Mouse (Mus musculus) bone marrow, adult 2 months (tissue): Measurements from ENCODE around the gene Srsf7. TPM values are rescaled to one million over a fixed set of nuclear protein-coding genes. Genes with fewer than 3 reads are reported as not detected.
"Not testable (repeated sequence)": the region's sequence is repeated elsewhere in the genome, so short reads cannot be mapped to it uniquely, and the experiment has no call there.

Experiments
- H3K27ac ChIP-seq: fragments of 200-500 bp; 2 replicates; pipeline ENCODE4 v1.5.1; 2012; ENCODE audit warnings: low read depth, mild to moderate bottlenecking, control low read depth, inconsistent platforms, low read length; ENCODE audit not compliant: control insufficient read depth, poor library complexity, insufficient read depth
- H3K4me1 ChIP-seq: fragments of 200-500 bp; 2 replicates; pipeline ENCODE4 v1.6.1; 2011; ENCODE audit warnings: low read length; ENCODE audit not compliant: control insufficient read depth, insufficient read depth
- H3K4me3 ChIP-seq: fragments of 200-500 bp; replicated peaks from 2 replicates; pipeline ENCODE3; 2011; ENCODE audit warnings: mild to moderate bottlenecking, low read depth, low read length, control low read depth; ENCODE audit not compliant: control insufficient read depth
- CTCF ChIP-seq: fragments of 200-500 bp; IDR thresholded peaks from 2 replicates; pipeline ENCODE4 v1.5.1; 2011; ENCODE audit warnings: low read length, control low read depth; ENCODE audit not compliant: control insufficient read depth, insufficient read depth
- POLR2A ChIP-seq: fragments of 200-500 bp; IDR thresholded peaks from 2 replicates; pipeline ENCODE4 v1.6.1; 2011; ENCODE audit warnings: low read depth, mild to moderate bottlenecking, control low read depth, low read length, borderline replicate concordance; ENCODE audit not compliant: control insufficient read depth
- WGBS: fragments of 180-500 bp; shearing (Covaris S2); methylation state at CpG from one replicate; pipeline ENCODE4 v1.1.7; 2018; 5-methylcytosine and 5-hydroxymethylcytosine counted together
- polyA plus RNA-seq: library from polyadenylated mRNA; stranded (reverse); fragments of >200 nt; gene quantifications from 2 replicates; pipeline ENCODE4 v1.2.4, GENCODE M21; 2011; ENCODE audit warnings: low replicate concordance; ENCODE audit not compliant: missing spikeins, insufficient read depth, insufficient read length

Srsf7 gene
- polyA plus RNA-seq, 1 experiment, result 166 TPM

DNA sequence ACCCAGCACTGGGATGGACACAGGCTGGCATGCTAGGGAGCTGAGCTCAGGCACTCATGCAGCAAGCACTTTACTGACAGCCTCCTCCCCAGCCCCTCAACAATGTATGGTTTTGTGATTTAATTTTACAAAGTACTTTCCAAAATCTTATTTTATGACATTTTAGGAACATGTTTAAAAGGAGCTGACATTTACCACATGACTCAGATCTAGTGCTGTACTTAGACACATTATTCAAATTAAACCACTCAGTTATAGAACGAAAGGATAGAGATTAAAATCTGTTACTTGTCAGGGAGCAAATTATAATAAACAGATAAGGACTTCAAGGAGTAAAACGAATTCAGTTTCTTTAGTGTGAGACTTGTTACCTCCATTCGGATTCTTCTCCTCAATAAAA lies 28.4 kb upstream of the Srsf7 start:
- Histone ChIP-seq H3K4me3 (no peak overlapping the region), H3K4me1 (no peaks in the 10 kb centered on the region; the same call in 1 of the 2 replicates), H3K27ac (no peak overlapping the region)
- WGBS, result 75% methylated on average over 3 of the region's 3 CpGs
- TF ChIP-seq POLR2A (no peak), CTCF (no peak)

DNA sequence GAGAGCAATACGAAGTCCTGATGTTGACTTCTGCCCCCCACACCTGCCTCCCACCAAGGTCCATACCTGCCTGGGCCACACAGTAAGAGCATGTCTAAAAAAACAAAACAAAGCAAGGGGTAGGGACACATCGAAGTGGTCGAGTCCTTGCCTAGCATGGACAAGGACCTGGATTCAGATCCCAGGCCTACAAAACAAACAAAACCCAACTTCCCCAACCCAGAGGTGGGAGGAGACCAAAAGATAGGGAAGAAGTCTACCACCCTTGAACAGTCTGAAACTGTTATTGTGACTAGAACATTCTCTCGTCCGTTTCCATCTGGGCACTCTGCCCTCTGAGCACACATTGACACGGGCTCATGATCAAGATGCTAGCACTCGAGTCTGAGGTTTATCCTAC lies 27.3 kb upstream of the Srsf7 start:
- WGBS, result 75% methylated on average over 7 of the region's 7 CpGs
- H3K4me1 ChIP-seq, result no peaks in the 10 kb centered on the region; the same call in 1 of the 2 replicates
- no peak overlapping the region for H3K4me3 ChIP-seq
- no peak overlapping the region for H3K27ac ChIP-seq
- no peak for TF ChIP-seq POLR2A
- TF ChIP-seq CTCF, result no peak

GRCm38 (mm10) chr17:80233844-80234243 lies 26.7 kb upstream of the Srsf7 start:
- H3K4me1 ChIP-seq, result no peaks in the 10 kb centered on the region; the same call in 1 of the 2 replicates
- no peak overlapping the region for H3K27ac ChIP-seq
- 80% methylated on average over 5 of the region's 5 CpGs for whole genome bisulfite sequencing
- TF ChIP-seq CTCF, result no peak
- TF ChIP-seq POLR2A, result no peak
- no peak overlapping the region for H3K4me3 ChIP-seq

- no peaks in the 10 kb centered on the region; the same call in 1 of the 2 replicates for H3K4me1 ChIP-seq
- 88% methylated on average over 2 of the region's 2 CpGs for WGBS
- no peak overlapping the region for H3K27ac ChIP-seq
- no peak overlapping the region for H3K4me3 ChIP-seq
- TF ChIP-seq POLR2A, result no peak
- no peak for TF ChIP-seq CTCF
These were observed 22.3 kb upstream of the Srsf7 start for GRCm38 (mm10) chr17:80229396-80229795.

DNA sequence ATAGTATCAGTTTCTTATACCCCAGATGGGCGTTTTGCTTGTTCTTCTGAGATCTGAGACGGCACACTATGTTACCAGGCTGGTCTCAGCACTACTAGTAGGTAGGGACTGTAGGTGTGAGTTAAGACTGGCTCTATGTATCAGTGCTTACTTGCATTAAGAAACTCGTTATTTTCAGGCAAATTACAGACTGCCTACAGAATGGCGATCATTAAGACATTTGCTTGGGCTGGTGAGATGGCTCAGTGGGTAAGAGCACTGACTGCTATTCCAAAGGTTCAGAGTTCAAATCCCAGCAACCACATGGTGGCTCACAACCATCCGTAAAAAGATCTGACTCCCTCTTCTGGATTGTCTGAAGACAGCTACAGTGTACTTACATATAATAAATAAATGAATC lies 18.0 kb upstream of the Srsf7 start:
- peak overlapping the region; percentile 64 for H3K4me3 ChIP-seq
- WGBS, result 45% methylated on average over 5 of the region's 5 CpGs
- not testable (repeated sequence) for H3K27ac ChIP-seq, H3K4me1 ChIP-seq

DNA sequence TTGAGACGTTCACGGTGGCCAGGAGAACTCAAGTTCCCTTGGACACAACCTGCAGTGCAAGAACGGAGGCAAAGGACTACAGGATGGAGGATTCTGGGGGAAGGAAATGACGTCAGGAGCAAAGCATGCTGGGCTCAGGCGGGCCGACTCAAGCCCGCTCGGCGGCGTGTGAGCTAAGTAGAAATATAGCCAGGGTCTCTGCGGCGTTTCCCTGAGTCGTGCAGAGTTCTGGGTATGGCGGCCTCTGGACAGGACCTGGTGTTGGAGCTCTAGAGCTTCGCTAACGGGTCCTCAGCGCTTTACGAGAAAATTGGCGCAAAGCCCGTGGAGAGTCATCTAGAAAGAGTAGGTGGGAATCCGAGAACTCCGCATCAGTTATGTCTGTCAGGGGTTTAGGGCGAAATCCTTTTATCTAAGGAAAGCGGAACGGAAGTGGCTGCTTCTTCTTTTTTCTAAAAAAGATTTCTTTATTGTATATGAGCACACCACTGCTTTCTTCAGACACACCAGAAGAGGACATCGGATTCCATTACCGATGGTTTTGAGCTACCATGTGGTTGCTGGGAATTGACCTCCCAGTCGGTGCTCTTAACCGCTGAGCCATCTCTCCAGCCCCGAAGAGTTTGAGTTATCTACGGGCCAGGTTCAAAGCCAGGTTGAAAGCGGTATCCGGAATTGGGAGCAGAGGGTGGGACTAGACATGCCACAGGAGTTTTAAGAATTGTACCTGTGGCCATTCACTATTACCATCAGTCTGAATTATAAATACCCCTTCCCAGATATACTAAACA lies 17.4 kb upstream of the Srsf7 start, which contains the start of gene Gemin6:
Gemin6 (plus strand) TSS at position 116 of the 791 bp plus-strand sequence.
- under 1% methylated on average over 33 of the region's 33 CpGs for WGBS
- TF ChIP-seq CTCF, result no peak
- TF ChIP-seq POLR2A, result peak; percentile 72; the same call in 1 of the 2 replicates
- Histone ChIP-seq H3K27ac (peak within 1 kb of the TSS; percentile 27; the same call in 1 of the 2 replicates), H3K4me1 (no peaks in the 10 kb centered on the region; the same call in 1 of the 2 replicates), H3K4me3 (peak within 1 kb of the TSS; percentile 64)

- no peak overlapping the region for H3K27ac ChIP-seq
- WGBS, result 6% methylated on average over 9 of the region's 9 CpGs
- H3K4me3 ChIP-seq, result peak overlapping the region; percentile 64
- TF ChIP-seq POLR2A, result no peak
- no peak for TF ChIP-seq CTCF
- no peaks in the 10 kb centered on the region; the same call in 1 of the 2 replicates for H3K4me1 ChIP-seq
These were observed 16.7 kb upstream of the Srsf7 start for GRCm38 (mm10) chr17:80223829-80224228.

- TF ChIP-seq CTCF (peak; percentile 50; the same call in 1 of the 2 replicates), POLR2A (no peak)
- Histone ChIP-seq H3K27ac (no peak overlapping the region), H3K4me3 (no peak overlapping the region), H3K4me1 (no peaks in the 10 kb centered on the region; the same call in 1 of the 2 replicates)
- 52% methylated on average over 3 of the region's 3 CpGs for WGBS
These were observed 15.0 kb upstream of the Srsf7 start for GRCm38 (mm10) chr17:80221890-80222628.
